Mouse (Mus musculus): ENCODE measurements around the gene Irx5. TPM values are rescaled to one million over a fixed set of nuclear protein-coding genes. Genes with fewer than 3 reads are reported as not detected.

Irx5 gene
- total RNA-seq, 1 experiment from 2014 or later, result not detected

GRCm38 (mm10) chr8:92413583-92413982 lies 56.2 kb downstream of the Irx5 start:
- ATAC-seq (replicated peaks; ENCODE audit: insufficient number of reproducible peaks, low FRiP score, low TSS enrichment, poor library complexity, severe bottlenecking), result no peak

GRCm38 (mm10) chr8:92420666-92421065 lies 63.2 kb downstream of the Irx5 start:
- ATAC-seq (replicated peaks; ENCODE audit: insufficient number of reproducible peaks, low FRiP score, low TSS enrichment, poor library complexity, severe bottlenecking), result no peak

Data from monocyte, adult 5-6 weeks (primary cell).